18 mouse cellular contexts compared by ENCODE assay signal in genomic region chrX:66544002-66544520, GRCm38 (mm10).
"Had no signal": no experiment of that assay in that cellular context is flagged by ENCODE, and none has a peak within 500 bp of the region (broad histone marks: within the 10 kb centered on the region; RNA-seq: fewer than 3 reads in every experiment).

No protein-coding gene starts in this region.

- H3K4me1 ChIP-seq: liver, embryonic 13.5 days; neural tube, embryonic 12.5 days; neural tube, embryonic 15.5 days had no signal

- H3K36me3 ChIP-seq: liver, embryonic 13.5 days; neural tube, embryonic 12.5 days; neural tube, embryonic 15.5 days had no signal

- H3K27me3 ChIP-seq: liver, embryonic 13.5 days; neural tube, embryonic 12.5 days; neural tube, embryonic 15.5 days had no signal

- DNase-seq: kidney, postnatal 25 days; layer of hippocampus, adult 9-11 months; layer of hippocampus, postnatal 36 days; liver, embryonic 13.5 days; lung, adult 2 months; lung, postnatal 14 days; lung, postnatal 4 days; midbrain, embryonic 14.5 days; right cerebral cortex, postnatal 4 days; thymus, adult 2 months; thymus, postnatal 14 days; thymus, postnatal 4 days had no signal

- H3K27ac ChIP-seq: kidney, postnatal 0 days; layer of hippocampus, adult 2 months; left cerebral cortex, adult 2 months; liver, embryonic 13.5 days; neural tube, embryonic 12.5 days; neural tube, embryonic 15.5 days; stomach, postnatal 0 days had no signal

- H3K9ac ChIP-seq: liver, embryonic 13.5 days; neural tube, embryonic 12.5 days; neural tube, embryonic 15.5 days had no signal

- H3K4me3 ChIP-seq: layer of hippocampus, adult 2 months; left cerebral cortex, adult 2 months; liver, embryonic 13.5 days; neural tube, embryonic 12.5 days; neural tube, embryonic 15.5 days had no signal

- H3K4me2 ChIP-seq: liver, embryonic 13.5 days; neural tube, embryonic 12.5 days; neural tube, embryonic 15.5 days had no signal

- H3K9me3 ChIP-seq: liver, embryonic 13.5 days; neural tube, embryonic 12.5 days; neural tube, embryonic 15.5 days had no signal
